Mouse (Mus musculus) thymus, postnatal 25 days (tissue): ENCODE data around the gene Phf19.
A peak's percentile ranks its signal among the peaks of the same experiment; 100 is the strongest.

Experiments
- DNase-seq: peaks from one replicate; pipeline ENCODE4 v3.0.0; 2022

Phf19 gene

DNA sequence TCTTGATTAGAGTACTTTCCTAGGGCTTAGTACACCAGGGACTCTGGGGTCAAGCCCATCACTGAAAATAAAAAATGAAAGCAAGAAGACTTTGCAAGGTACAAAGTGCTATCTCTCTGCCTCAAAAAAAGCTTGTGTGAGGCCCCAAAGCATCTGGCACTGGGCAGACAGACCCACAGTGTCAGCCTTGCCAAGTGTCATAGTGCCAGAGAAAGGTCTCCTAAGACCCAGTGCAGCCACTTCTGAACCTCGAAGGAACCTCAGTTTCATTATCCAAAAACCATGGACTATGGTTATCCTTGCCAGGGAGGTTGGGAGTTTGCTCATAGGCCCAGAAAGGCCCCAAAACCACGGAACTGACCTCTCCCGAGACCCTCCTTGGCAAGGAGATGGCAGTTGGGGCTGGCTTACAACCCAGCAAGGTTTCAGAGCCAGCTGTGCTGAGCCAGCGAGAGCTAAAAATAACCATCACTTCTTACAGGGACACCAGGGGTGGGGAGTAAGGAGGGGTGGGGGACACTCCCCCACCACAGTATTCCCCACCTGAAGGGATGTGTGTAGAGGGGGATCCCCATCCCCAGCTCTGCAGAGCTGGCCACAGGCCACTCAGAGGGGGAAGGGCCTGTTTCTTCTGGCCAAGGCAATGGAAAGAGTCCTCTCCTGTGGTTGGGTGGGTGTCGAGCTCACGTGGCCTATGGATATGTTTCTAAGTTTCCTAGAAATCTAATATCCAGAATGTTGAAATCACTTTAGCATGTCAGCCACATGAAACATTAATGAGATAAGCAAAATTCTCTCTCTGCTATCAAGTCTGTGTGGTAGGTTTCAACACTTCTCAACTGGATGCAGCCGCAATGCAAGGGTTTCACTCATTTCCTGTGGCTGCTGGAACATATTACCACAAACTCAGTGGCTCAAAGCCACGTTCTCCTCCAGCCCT lies 24.7 kb upstream of the Phf19 start:
- peak; percentile 68 for DNase-seq

DNA sequence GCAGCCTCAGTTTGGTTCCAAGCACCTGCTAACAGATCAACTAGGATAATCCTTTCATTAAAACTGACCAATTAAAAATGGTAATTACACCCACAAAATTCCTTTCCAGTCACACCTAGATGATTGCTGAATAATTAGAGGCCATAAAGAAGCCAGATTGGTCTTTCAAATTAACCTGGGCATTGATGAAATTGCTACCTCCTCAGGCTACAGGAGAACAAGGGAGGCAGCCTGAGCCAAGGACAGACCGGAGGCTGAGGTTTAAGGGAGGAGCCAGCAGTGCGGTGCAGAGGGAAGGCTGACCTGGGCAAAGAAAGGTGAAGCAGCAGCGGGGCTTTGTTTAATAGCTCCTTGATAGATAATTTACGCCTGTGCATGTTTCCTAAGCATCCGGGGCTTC lies 23.6 kb upstream of the Phf19 start:
- no peak for DNase-seq

DNA sequence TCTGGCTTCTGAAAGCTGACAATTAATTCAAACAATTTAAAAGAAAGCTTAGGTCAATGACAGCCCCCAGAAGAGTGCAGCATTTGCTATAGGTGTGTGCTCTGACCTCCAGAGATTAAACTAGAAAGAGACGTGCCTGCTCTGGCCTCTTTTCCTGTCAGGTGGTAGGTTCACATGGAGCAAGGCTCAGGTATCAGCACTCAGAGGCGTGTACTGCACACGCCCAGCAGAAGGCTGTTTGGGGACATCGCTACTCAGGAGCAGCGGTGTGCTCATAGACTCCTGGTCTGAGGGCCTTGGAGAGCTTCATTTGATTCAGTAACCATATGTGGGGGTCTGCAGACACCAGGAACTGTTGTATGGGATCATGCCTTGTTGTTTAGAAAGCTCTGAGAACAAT lies 13.5 kb upstream of the Phf19 start:
- DNase-seq: no peak

- no peak for DNase-seq
These were observed 8.9 kb upstream of the Phf19 start for GRCm38 (mm10) chr2:34922729-34923128.

- peak; percentile 73 for DNase-seq
These were observed 6.3 kb upstream of the Phf19 start for GRCm38 (mm10) chr2:34920144-34920543.

DNA sequence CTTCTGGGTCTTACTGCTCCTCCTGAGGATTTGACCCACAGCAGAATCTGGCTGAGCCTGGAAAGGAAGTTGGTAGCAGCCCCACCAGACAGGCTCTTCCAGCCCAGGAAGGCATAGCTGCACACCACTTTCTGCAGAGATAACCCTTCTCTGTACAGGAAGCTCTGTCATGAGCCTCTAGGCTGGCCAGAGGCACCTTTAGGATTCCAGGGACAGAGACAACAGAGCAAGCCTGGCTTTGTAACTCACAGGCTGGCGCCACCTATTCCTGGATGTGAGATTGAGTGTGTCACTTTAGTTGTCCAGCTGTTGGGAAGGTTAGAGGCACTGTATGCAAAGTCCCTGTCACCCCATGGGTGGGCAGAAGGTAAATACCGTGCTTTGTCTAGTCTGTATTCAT lies 1.3 kb upstream of the Phf19 start:
- DNase-seq: peak; percentile 53

DNA sequence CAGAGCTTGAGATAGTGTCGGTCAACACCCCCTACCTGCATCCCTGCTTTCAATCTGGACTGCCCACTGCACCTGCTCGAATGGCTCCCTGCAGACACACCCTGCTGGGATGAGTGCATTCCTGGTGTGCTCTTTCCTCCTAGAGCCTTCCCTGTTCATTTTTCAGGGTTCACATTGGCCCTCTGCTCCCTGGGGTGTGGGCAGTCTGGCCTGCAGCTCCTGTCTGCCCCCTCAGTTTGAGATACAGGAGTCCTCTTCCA lies 927 bp upstream of the Phf19 start:
- DNase-seq: no peak

- peak; percentile 55 for DNase-seq
These were observed 420 bp upstream of the Phf19 start for GRCm38 (mm10) chr2:34914069-34914822.

- peak; percentile 69 for DNase-seq
These were observed 1.2 kb downstream of the Phf19 start for GRCm38 (mm10) chr2:34912613-34913012.

GRCm38 (mm10) chr2:34911871-34912270 lies 2.0 kb downstream of the Phf19 start:
- no peak for DNase-seq

GRCm38 (mm10) chr2:34909719-34910118 lies 4.1 kb downstream of the Phf19 start:
- DNase-seq: no peak

GRCm38 (mm10) chr2:34906861-34907604 lies 6.8 kb downstream of the Phf19 start:
- DNase-seq: peak; percentile 47

GRCm38 (mm10) chr2:34906426-34906825 lies 7.4 kb downstream of the Phf19 start:
- no peak for DNase-seq

DNA sequence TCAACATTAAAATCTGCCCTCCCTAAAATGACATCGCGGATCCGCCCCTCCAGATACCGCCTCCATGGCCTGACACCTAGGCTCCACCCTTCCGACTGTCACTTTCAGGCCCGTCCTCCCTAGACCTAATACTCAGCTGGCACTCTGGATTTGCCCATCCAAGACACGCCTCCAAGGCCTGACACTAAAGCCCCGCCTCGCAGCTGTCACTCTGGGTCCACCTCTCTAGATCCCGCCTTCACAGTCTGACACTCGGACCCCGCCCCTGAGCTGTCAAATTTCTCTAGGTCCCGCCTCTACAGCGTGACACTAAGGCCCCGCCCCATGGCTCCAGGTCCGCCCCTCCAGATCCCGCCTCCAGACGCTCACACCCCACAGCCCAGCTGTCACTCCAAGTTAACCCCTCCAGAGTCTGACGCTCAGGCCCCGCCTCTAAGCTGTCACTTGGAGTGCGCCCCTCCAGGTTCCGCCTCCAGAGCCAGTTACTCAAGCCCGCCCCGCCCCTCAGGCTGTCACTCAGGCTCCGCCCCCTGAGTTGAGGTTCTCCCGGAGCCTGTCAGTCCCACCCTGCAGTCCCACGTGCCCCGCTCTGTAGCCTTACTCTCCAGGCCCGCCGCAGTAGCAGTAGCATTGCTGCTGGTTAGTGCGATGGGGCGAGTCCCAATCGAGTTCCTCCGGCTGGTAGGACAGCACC lies 8.8 kb downstream of the Phf19 start:
- DNase-seq: peak; percentile 98

GRCm38 (mm10) chr2:34903652-34904405 lies 10.0 kb downstream of the Phf19 start:
- DNase-seq: no peak

DNA sequence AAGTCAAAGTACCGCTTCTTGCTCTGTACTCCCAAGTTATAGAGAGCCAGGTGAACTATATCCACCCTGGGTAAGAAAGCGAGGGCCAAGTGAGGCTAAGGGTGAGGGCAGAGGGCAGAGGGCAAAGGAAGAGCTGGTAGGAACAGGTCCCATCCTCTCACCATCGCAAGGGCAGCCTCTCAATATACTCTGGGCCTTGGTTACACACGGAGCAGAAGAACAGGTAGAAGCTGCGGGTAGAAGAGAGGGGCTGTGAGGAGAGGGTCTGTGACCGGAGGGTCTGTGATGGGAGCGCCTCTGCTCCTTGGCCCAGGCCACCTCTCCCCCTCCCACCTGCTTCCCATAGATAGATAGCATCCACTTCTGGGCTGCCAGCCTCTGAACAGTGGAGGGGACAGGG lies 10.6 kb downstream of the Phf19 start:
- no peak for DNase-seq

DNA sequence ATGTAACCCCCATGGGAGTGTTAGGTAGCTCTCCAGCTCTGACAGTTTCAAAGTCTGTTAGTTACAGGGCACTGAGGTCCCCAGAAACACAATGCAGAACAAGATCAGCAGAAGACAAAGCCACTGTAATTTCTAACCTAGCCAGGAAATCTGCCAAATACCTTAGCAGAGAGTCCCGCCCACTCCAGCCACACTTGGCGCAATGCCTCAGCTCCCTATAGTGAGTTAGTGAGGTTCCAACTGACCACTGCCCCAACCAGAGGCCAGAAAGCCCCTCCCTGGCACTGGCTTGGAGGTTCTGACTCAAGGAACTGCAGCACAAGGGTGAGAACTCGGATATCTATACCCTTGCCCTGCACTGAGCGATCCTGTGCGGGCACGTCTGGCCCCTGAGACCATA lies 11.1 kb downstream of the Phf19 start:
- no peak for DNase-seq

DNA sequence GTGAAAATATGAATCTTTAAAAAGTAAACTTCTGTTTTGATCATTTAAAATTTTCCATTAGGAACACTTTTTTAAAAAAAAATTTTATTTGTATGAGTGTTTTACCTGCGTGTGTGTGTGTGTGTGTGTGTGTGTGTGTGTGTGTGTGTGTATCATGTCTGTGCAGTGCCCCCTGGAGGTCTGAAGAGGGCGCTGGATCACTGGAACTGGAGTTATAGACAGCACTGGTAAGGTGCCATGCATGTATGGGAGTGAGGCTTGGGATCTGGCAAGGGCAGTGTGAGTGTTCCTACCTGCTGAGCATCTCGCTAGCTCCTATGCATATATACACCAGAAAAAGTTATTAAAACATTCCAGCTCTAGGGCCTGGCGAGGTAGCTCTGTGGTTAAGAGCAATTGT lies 12.1 kb downstream of the Phf19 start:
- DNase-seq: no peak

GRCm38 (mm10) chr2:34900412-34900811 lies 13.4 kb downstream of the Phf19 start:
- no peak for DNase-seq

DNA sequence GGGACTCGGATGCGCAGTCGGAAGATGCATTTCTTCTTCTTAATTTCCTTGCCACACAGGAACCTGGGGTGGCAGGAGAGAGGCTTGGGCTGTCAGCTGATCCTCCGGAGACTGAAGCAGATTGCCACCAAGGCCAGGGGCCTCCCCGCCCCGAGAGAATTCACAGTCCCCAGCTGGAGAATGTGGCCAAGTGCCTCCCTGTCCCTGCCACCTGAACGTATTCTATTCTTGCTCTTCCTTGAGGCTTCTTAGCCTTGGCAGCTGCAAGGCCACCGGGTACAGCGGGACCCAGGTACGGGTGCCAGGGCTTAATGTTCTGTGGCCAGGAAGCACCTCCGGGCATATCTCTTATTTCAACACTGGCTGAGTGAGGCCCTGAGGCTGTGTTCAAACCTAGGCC lies 14.1 kb downstream of the Phf19 start:
- DNase-seq: no peak

- DNase-seq: peak; percentile 23
These were observed 16.0 kb downstream of the Phf19 start for GRCm38 (mm10) chr2:34897820-34898219.

- DNase-seq: no peak
These were observed 16.9 kb downstream of the Phf19 start for GRCm38 (mm10) chr2:34896821-34897460.
